Mouse (Mus musculus) testis, adult 2 months (tissue): Measurements from ENCODE around the gene Gramd1a. TPM values are rescaled to one million over a fixed set of nuclear protein-coding genes. Genes with fewer than 3 reads are reported as not detected.

Experiments used
- H3K27ac ChIP-seq: fragments of 200-500 bp; 2 replicates; pipeline ENCODE4 v1.5.1; 2012; ENCODE audit warnings: low read depth, low read length; ENCODE audit not compliant: control insufficient read depth, insufficient read depth
- H3K27me3 ChIP-seq: fragments of 200-500 bp; 2 replicates; pipeline ENCODE4 v1.6.1; 2012; ENCODE audit warnings: mild to moderate bottlenecking, low read length, moderate library complexity; ENCODE audit not compliant: control insufficient read depth, insufficient read depth
- H3K36me3 ChIP-seq: fragments of 200-500 bp; 2 replicates; pipeline ENCODE4 v1.6.1; 2012; ENCODE audit warnings: mild to moderate bottlenecking, low read length; ENCODE audit not compliant: control insufficient read depth, insufficient read depth
- H3K4me1 ChIP-seq: fragments of 200-500 bp; 2 replicates; pipeline ENCODE4 v1.6.1; 2012; ENCODE audit warnings: low read length; ENCODE audit not compliant: control insufficient read depth, insufficient read depth
- H3K4me3 ChIP-seq: fragments of 200-500 bp; 2 replicates; pipeline ENCODE4 v1.5.1; 2012; ENCODE audit warnings: low read depth, mild to moderate bottlenecking, low read length, moderate library complexity, mixed read lengths; ENCODE audit not compliant: control insufficient read depth
- CTCF ChIP-seq: fragments of 200-500 bp; IDR thresholded peaks from 2 replicates; pipeline ENCODE4 v1.5.1; 2012; ENCODE audit warnings: low read depth, mild to moderate bottlenecking, inconsistent platforms, low read length, moderate library complexity; ENCODE audit not compliant: control insufficient read depth, insufficient read depth, insufficient replicate concordance
- POLR2A ChIP-seq: fragments of 200-500 bp; IDR thresholded peaks from 2 replicates; pipeline ENCODE4 v1.6.1; 2012; ENCODE audit warnings: low read depth, mild to moderate bottlenecking, inconsistent platforms, low read length, moderate library complexity; ENCODE audit not compliant: control insufficient read depth
- polyA plus RNA-seq: library from polyadenylated mRNA; depleted of rRNA; stranded (reverse); fragments of >200 nt; gene quantifications from 2 replicates; pipeline ENCODE4 v1.2.3, GENCODE M21; 2012

Gene Gramd1a
- polyA plus RNA-seq, 1 experiment: 35.1 TPM

- H3K27me3 ChIP-seq: no peaks in the 10 kb centered on the region
- H3K27ac ChIP-seq: peak overlapping the region; percentile 88
- TF ChIP-seq CTCF (no peak), POLR2A (no peak; the same call in 1 of the 2 replicates)
- H3K4me3 ChIP-seq: peak overlapping the region; percentile 85
- H3K4me1 ChIP-seq: peaks cover 35% of the 10 kb centered on the region
- H3K36me3 ChIP-seq: no peaks in the 10 kb centered on the region
These were observed 5.0 kb downstream of the Gramd1a start for GRCm38 (mm10) chr7:31150566-31151300.

DNA sequence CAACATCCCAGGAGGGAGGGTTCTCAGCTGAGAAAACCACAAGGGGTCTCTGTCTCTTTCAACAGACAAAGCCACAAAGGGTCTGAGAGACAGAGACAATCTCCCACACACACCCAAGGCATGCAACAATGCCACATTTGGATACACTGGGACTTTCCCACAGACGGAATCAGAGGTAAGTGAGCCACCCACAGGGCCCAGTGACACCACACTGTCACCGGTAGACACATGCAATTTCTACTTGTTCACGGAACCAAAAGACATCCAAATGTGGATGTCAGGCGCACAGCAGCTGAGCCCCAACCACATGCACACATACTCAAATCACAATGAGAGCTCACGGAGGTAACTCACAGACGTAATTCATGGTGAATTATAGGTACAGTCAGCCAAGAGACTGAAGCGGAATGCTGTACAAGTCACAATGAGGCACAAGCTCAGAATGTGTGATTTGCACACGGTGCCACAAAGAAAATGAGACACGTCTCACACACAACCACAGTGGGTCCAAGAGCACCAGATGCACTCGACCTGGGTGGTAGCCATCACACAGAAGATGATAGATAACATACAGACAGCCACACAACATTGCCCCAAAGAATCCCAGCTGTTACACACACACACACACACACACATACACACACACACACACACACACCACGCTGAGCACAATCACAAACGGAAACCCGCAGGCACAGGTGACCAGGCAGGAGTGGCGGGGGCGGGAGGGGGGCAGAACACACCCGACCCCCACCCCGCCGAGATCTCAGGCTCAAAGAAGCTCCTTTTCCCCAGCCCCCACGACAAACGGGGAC is 5.7 kb downstream of the Gramd1a start:
- Histone ChIP-seq H3K27me3 (no peaks in the 10 kb centered on the region), H3K36me3 (no peaks in the 10 kb centered on the region), H3K4me1 (peaks cover 32% of the 10 kb centered on the region), H3K4me3 (peak overlapping the region; percentile 85), H3K27ac (peak overlapping the region; percentile 14)
- no peak for TF ChIP-seq CTCF
- TF ChIP-seq POLR2A: no peak

GRCm38 (mm10) chr7:31149271-31149670 is 6.4 kb downstream of the Gramd1a start:
- no peaks in the 10 kb centered on the region for H3K36me3 ChIP-seq
- peaks cover 32% of the 10 kb centered on the region for H3K4me1 ChIP-seq
- H3K4me3 ChIP-seq: peak overlapping the region; percentile 60
- TF ChIP-seq POLR2A: no peak
- no peak for TF ChIP-seq CTCF
- no peak overlapping the region for H3K27ac ChIP-seq
- no peaks in the 10 kb centered on the region for H3K27me3 ChIP-seq

DNA sequence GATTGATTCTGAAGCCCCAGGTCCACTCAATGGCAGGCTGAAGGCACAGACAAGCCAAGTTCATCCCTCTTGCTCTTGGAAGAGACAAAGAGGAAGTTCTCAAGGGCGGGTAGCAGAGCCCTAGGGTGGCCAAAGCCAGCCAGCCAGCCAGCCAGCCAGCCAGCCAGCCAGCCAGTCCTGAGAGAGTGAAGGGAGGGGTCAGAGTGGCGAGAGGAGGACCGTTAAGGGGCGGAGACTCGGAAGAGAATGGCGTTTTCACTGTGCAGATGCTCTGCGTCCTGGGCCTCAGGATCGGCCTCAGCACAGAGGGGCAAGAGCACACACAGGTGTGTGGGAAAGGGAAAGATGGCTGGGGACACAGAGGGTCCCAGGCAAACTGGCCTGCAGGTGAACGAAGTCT is 6.9 kb downstream of the Gramd1a start:
- no peaks in the 10 kb centered on the region for H3K27me3 ChIP-seq
- no peaks in the 10 kb centered on the region for H3K36me3 ChIP-seq
- H3K4me1 ChIP-seq: peaks cover 32% of the 10 kb centered on the region
- TF ChIP-seq CTCF: no peak
- TF ChIP-seq POLR2A: peak; percentile 28; the same call in 1 of the 2 replicates
- peak overlapping the region; percentile 49 for H3K27ac ChIP-seq
- H3K4me3 ChIP-seq: peak overlapping the region; percentile 31

DNA sequence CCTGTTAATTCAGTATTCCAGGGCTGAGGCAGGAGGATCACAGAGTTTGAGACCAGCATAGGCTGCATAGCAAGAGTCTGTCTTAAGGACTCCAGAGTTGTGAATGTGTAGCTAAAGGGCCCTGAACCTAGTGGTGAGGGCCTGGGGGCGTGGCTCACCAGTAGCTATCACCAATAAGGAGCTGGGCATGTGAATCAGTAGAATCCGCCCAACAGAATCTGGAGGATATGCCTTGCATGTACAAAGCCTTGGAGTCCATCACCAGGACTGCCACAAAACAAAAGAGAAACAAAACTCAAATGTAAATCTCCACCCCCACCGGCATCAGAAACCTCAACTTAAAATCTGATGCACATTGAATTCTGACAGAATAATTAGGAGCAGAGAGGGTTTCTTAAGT is 7.6 kb downstream of the Gramd1a start:
- Histone ChIP-seq H3K36me3 (no peaks in the 10 kb centered on the region), H3K4me1 (peaks cover 32% of the 10 kb centered on the region), H3K27me3 (no peaks in the 10 kb centered on the region), H3K4me3 (no peak overlapping the region), H3K27ac (no peak overlapping the region)
- TF ChIP-seq POLR2A: no peak
- no peak for TF ChIP-seq CTCF

DNA sequence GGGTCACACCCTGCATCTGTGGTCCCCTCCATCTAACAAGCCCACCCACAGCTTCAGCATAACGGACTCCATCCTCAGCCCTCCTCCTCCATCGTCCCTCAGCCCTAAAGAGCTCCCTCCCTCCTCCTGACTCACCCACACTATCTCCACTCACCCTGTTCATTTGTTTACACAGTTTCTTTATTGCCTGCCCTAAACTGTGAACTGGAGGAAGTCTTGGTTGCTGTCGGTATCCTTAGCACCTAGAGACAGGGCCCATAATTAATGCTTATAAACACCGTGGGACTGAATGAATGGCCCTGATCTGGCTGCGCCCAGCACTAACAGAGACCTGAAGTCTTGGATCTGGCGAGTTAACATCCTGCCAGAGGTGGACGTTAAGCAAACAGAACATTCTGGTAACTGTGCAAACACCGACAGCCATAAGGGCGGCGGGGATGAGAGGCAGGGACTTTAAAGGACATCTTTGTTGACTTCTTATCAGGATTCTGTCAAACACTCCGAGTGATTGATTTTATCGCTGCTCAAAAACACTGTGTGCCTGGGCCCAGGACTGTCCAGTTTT is 10.0 kb downstream of the Gramd1a start:
- no peak for TF ChIP-seq POLR2A
- TF ChIP-seq CTCF: no peak
- Histone ChIP-seq H3K36me3 (no peaks in the 10 kb centered on the region), H3K27ac (peak overlapping the region; percentile 19; the same call in 1 of the 2 replicates), H3K4me1 (peaks cover 25% of the 10 kb centered on the region), H3K4me3 (no peak overlapping the region), H3K27me3 (no peaks in the 10 kb centered on the region)

DNA sequence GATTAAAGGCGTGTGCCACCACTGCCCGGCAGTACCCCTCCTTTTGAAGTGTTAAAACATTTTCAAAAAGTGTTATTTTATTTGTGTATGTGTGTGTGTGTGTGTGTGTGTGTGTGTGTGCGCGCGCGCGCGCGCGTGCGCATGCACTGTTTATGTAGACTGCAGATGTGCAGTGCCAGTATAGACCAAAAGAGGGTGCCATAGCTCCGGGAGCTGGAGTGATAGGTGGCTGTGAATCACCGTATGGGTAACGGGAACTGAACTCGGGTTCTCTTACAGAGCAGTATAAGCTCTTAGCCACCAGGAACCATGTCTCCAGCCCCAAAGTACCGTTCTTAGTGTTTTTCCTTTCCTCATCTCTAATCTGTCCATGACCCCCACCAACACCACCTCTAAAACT is 10.8 kb downstream of the Gramd1a start:
- TF ChIP-seq CTCF: peak; percentile 20; the same call in 1 of the 2 replicates
- TF ChIP-seq POLR2A: no peak
- no peak overlapping the region; the same call in 1 of the 2 replicates for H3K27ac ChIP-seq
- no peaks in the 10 kb centered on the region for H3K36me3 ChIP-seq
- no peaks in the 10 kb centered on the region for H3K27me3 ChIP-seq
- no peak overlapping the region for H3K4me3 ChIP-seq
- peaks cover 25% of the 10 kb centered on the region for H3K4me1 ChIP-seq
